Mouse (Mus musculus) cerebellum, postnatal 25 days (tissue): ENCODE measurements at regions not wholly inside any gene's neighbourhood (a gene's known extent, or its start where the extent isn't known, plus 50 kb on each side); places are given as distances from the start of the nearest gene placed in this dataset.
A peak's percentile ranks its signal among the peaks of the same experiment; 100 is the strongest.

Source experiments
- DNase-seq, 2 experiments: peaks; one replicate each; pipeline ENCODE4 v3.0.0; 2021; ENCODE audit warnings: mixed read lengths in 2 of 2

GRCm38 (mm10) chr9:47909051-47909450 is 252.8 kb upstream of the Nxpe4 start:
- DNase-seq, result no peak

- no peak for DNase-seq
These were observed 251.3 kb upstream of the Nxpe4 start for GRCm38 (mm10) chr9:47910501-47910906.

GRCm38 (mm10) chr9:47912823-47913222 is 249.0 kb upstream of the Nxpe4 start:
- DNase-seq, result no peak

- peak in 1 of 2 experiments; percentile 14 for DNase-seq
These were observed 226.5 kb upstream of the Nxpe4 start for GRCm38 (mm10) chr9:47935299-47935698.

- DNase-seq, result no peak
These were observed 225.8 kb upstream of the Nxpe4 start for GRCm38 (mm10) chr9:47935957-47936457.

- DNase-seq, result no peak
These were observed 222.7 kb upstream of the Nxpe4 start for GRCm38 (mm10) chr9:47938941-47939710.

GRCm38 (mm10) chr9:47942761-47943583 is 218.9 kb upstream of the Nxpe4 start:
- DNase-seq, result peak in 1 of 2 experiments; percentile 7

GRCm38 (mm10) chr9:47946226-47946625 is 215.6 kb upstream of the Nxpe4 start:
- no peak for DNase-seq

- DNase-seq, result no peak
These were observed 203.9 kb upstream of the Nxpe4 start for GRCm38 (mm10) chr9:47957881-47958280.

GRCm38 (mm10) chr9:47958861-47959260 is 203.0 kb upstream of the Nxpe4 start:
- DNase-seq, result no peak

GRCm38 (mm10) chr9:47961176-47961575 is 200.6 kb upstream of the Nxpe4 start:
- no peak for DNase-seq

GRCm38 (mm10) chr9:47962161-47962560 is 199.7 kb upstream of the Nxpe4 start:
- DNase-seq, result no peak

- no peak for DNase-seq
These were observed 199.2 kb upstream of the Nxpe4 start for GRCm38 (mm10) chr9:47962589-47962988.

- no peak for DNase-seq
These were observed 188.7 kb upstream of the Nxpe4 start for GRCm38 (mm10) chr9:47973130-47973529.

GRCm38 (mm10) chr9:47985356-47986111 is 176.3 kb upstream of the Nxpe4 start:
- no peak for DNase-seq

GRCm38 (mm10) chr9:47987266-47987665 is 174.6 kb upstream of the Nxpe4 start:
- no peak for DNase-seq

- no peak for DNase-seq
These were observed 167.2 kb upstream of the Nxpe4 start for GRCm38 (mm10) chr9:47994671-47995070.

GRCm38 (mm10) chr9:47999632-48000031 is 162.2 kb upstream of the Nxpe4 start:
- DNase-seq, result no peak

- DNase-seq, result peak in 1 of 2 experiments; percentile 14
These were observed 132.8 kb upstream of the Nxpe4 start for GRCm38 (mm10) chr9:48029021-48029420.

GRCm38 (mm10) chr9:48030839-48031238 is 131.0 kb upstream of the Nxpe4 start:
- no peak for DNase-seq

- DNase-seq, result no peak
These were observed 125.9 kb upstream of the Nxpe4 start for GRCm38 (mm10) chr9:48035959-48036358.

GRCm38 (mm10) chr9:48044826-48045225 is 117.0 kb upstream of the Nxpe4 start:
- DNase-seq, result no peak

- no peak for DNase-seq
These were observed 114.0 kb upstream of the Nxpe4 start for GRCm38 (mm10) chr9:48047846-48048245.
